Mouse (Mus musculus) MEL (cell line): ENCODE data around the gene 2410002F23Rik.
A peak's percentile ranks its signal among the peaks of the same experiment; 100 is the strongest.
"Not testable (repeated sequence)": the region's sequence is repeated elsewhere in the genome, so short reads cannot be mapped to it uniquely, and the experiment has no call there.

Experiments used
- CHD1 ChIP-seq: IDR thresholded peaks from 2 replicates; pipeline ENCODE4 v1.6.1; 2012; ENCODE audit warnings: low read depth, mild to moderate bottlenecking, inconsistent platforms, low read length, improper control_type of control experiment
- CTCF ChIP-seq, 3 experiments: IDR thresholded peaks in 2 of 3; conservative IDR thresholded peaks in 1 of 3; 2 replicates each; pipeline ENCODE4 v1.5.1; 2011 to 2012; ENCODE audit warnings: low read length in 3 of 3, low read depth in 2 of 3, mild to moderate bottlenecking in 2 of 3, improper control_type of control experiment in 1 of 3, inconsistent platforms in 1 of 3, mixed read lengths in 1 of 3, moderate library complexity in 1 of 3; ENCODE audit not compliant: control insufficient read depth in 1 of 3, insufficient read depth in 1 of 3, poor library complexity in 1 of 3, severe bottlenecking in 1 of 3
- POLR2A ChIP-seq, 2 experiments: IDR thresholded peaks; 2 replicates each; pipeline ENCODE4 v1.6.1; 2011 to 2012; ENCODE audit warnings: low read length in 2 of 2, mild to moderate bottlenecking in 2 of 2, control low read depth in 1 of 2, improper control_type of control experiment in 1 of 2, low read depth in 1 of 2, moderate library complexity in 1 of 2; ENCODE audit not compliant: control insufficient read depth in 1 of 2, insufficient read depth in 1 of 2, poor library complexity in 1 of 2
- UBTF ChIP-seq: IDR thresholded peaks from 2 replicates; pipeline ENCODE4 v1.6.1; 2012; ENCODE audit warnings: low read depth, mild to moderate bottlenecking, inconsistent platforms, low read length, improper control_type of control experiment, moderate library complexity, borderline replicate concordance; ENCODE audit not compliant: insufficient read depth
- USF2 ChIP-seq, 2 experiments: IDR thresholded peaks; 2 replicates each; pipeline ENCODE4 v1.6.1; 2011 to 2012; ENCODE audit warnings: improper control_type of control experiment in 2 of 2, low read length in 2 of 2, borderline replicate concordance in 1 of 2, inconsistent platforms in 1 of 2, low read depth in 1 of 2, mild to moderate bottlenecking in 1 of 2; ENCODE audit not compliant: insufficient read depth in 1 of 2

GRCm38 (mm10) chr7:44250732-44251275 lies 4.3 kb downstream of the 2410002F23Rik start:
- TF ChIP-seq CTCF (IDR thresholded peaks at IDR 0.05 in 2 of 3, conservative IDR thresholded peaks at IDR 0.05 in 1 of 3; ENCODE audit: control insufficient read depth in 1 of 3, insufficient read depth in 1 of 3, low read depth in 2 of 3, low read length in 3 of 3, poor library complexity in 1 of 3, severe bottlenecking in 1 of 3); CHD1; USF2 (IDR thresholded peaks at IDR 0.05; ENCODE audit: borderline replicate concordance in 1 of 2, insufficient read depth in 1 of 2, low read depth in 1 of 2, low read length in 2 of 2); UBTF: not testable (repeated sequence)
- peak in 1 of 2 experiments; percentile 28; a peak in 1 of 4 replicates for TF ChIP-seq POLR2A (IDR thresholded peaks at IDR 0.05; ENCODE audit: control insufficient read depth in 1 of 2, insufficient read depth in 1 of 2, low read depth in 1 of 2, low read length in 2 of 2, poor library complexity in 1 of 2)
